Mouse (Mus musculus) hindbrain, embryonic 16.5 days (tissue): Measurements from ENCODE around the gene Mas1. TPM values are rescaled to one million over a fixed set of nuclear protein-coding genes. Genes with fewer than 3 reads are reported as not detected.

Experiments used
- ATAC-seq: fragments of 200-750 bp; cut with Nextera tagmentation; 2 replicates; pipeline ENCODE4 v1.8.0; 2017; ENCODE audit warnings: moderate TSS enrichment, moderate library complexity
- H3K27ac ChIP-seq: fragments of 300-500 bp; sonication (generic); 2 replicates; pipeline ENCODE4 v1.5.1; 2014; ENCODE audit warnings: low read depth, mild to moderate bottlenecking, control low read depth, low read length, moderate library complexity
- H3K27me3 ChIP-seq: fragments of 300-500 bp; sonication (generic); replicated peaks from 2 replicates; pipeline ENCODE4 v1.6.1; 2014; ENCODE audit warnings: low read length; ENCODE audit not compliant: control insufficient read depth, insufficient read depth
- H3K36me3 ChIP-seq: fragments of 300-500 bp; sonication (generic); 2 replicates; pipeline ENCODE4 v1.6.1; 2014; ENCODE audit warnings: mild to moderate bottlenecking, low read length, moderate library complexity, mixed read lengths; ENCODE audit not compliant: control insufficient read depth, insufficient read depth
- H3K4me1 ChIP-seq: fragments of 300-500 bp; sonication (generic); 2 replicates; pipeline ENCODE4 v1.6.1; 2014; ENCODE audit warnings: low read depth, low read length; ENCODE audit not compliant: control insufficient read depth, insufficient read depth
- H3K4me2 ChIP-seq: fragments of 300-500 bp; sonication (generic); 2 replicates; pipeline ENCODE4 v1.6.1; 2014; ENCODE audit warnings: mild to moderate bottlenecking, low read length, control low read depth, moderate library complexity
- H3K4me3 ChIP-seq: fragments of 300-500 bp; sonication (generic); 2 replicates; pipeline ENCODE4 v1.5.1; 2014; ENCODE audit warnings: mild to moderate bottlenecking, low read length, control low read depth, moderate library complexity
- H3K9ac ChIP-seq: fragments of 300-500 bp; sonication (generic); 2 replicates; pipeline ENCODE4 v1.6.1; 2014; ENCODE audit warnings: low read depth, mild to moderate bottlenecking, control low read depth, low read length, moderate library complexity
- H3K9me3 ChIP-seq: fragments of 300-500 bp; sonication (generic); 2 replicates; pipeline ENCODE4 v1.6.1; 2014; ENCODE audit warnings: mild to moderate bottlenecking, low read length, moderate library complexity; ENCODE audit not compliant: control insufficient read depth
- WGBS: fragments of 180-500 bp; shearing (Covaris S2); extraction: QIAGEN DNeasy Blood & Tissue Kit; methylation state at CpG from one replicate; pipeline ENCODE4 v1.1.7; 2014; 5-methylcytosine and 5-hydroxymethylcytosine counted together
- polyA plus RNA-seq: library from polyadenylated mRNA; unstranded; fragments of >200 nt; fragmentation: Nextera tagmentation; extraction: Ambion mirVana; gene quantifications from 2 replicates; pipeline ENCODE4 v1.2.1, GENCODE M21; 2015

Gene Mas1
- polyA plus RNA-seq, 1 experiment from 2014 or later: 0.18 TPM

GRCm38 (mm10) chr17:12881216-12881615 lies 13.3 kb upstream of the Mas1 start:
- ATAC-seq: no peak
- no peak overlapping the region for H3K27ac ChIP-seq
- WGBS: 74% methylated on average over 1 of the region's 1 CpGs
- H3K27me3 ChIP-seq: no peaks in the 10 kb centered on the region
- H3K4me3 ChIP-seq: no peak overlapping the region
- H3K9ac ChIP-seq: no peak overlapping the region
- peaks cover 4% of the 10 kb centered on the region for H3K4me1 ChIP-seq
- no peaks in the 10 kb centered on the region for H3K9me3 ChIP-seq
- no peaks in the 10 kb centered on the region for H3K36me3 ChIP-seq
- no peak overlapping the region for H3K4me2 ChIP-seq

- WGBS: 2% methylated on average over 14 of the region's 14 CpGs
- peak; percentile 88 for ATAC-seq
- Histone ChIP-seq H3K4me1 (peaks cover 4% of the 10 kb centered on the region), H3K36me3 (no peaks in the 10 kb centered on the region), H3K9ac (peak overlapping the region; percentile 15; the same call in 1 of the 2 replicates), H3K27ac (no peak overlapping the region), H3K4me3 (no peak overlapping the region), H3K9me3 (no peaks in the 10 kb centered on the region), H3K4me2 (peak overlapping the region; percentile 42), H3K27me3 (no peaks in the 10 kb centered on the region)
These were observed 12.2 kb upstream of the Mas1 start for GRCm38 (mm10) chr17:12880178-12880577.

GRCm38 (mm10) chr17:12875734-12876133 lies 7.8 kb upstream of the Mas1 start, which contains the start of gene Mrgprh:
Gene Mrgprh (plus strand): TSS chr17:12876034.
- H3K9ac ChIP-seq: no peak within 1 kb of the TSS
- WGBS: 85% methylated on average over 5 of the region's 5 CpGs
- no peak within 1 kb of the TSS for H3K4me2 ChIP-seq
- H3K27me3 ChIP-seq: no peaks in the 10 kb centered on the region; the same call in 1 of the 2 replicates
- H3K9me3 ChIP-seq: no peaks in the 10 kb centered on the region
- no peaks in the 10 kb centered on the region for H3K36me3 ChIP-seq
- no peak for ATAC-seq
- no peak within 1 kb of the TSS for H3K4me3 ChIP-seq
- no peak within 1 kb of the TSS for H3K27ac ChIP-seq
- H3K4me1 ChIP-seq: peaks cover 4% of the 10 kb centered on the region

- Histone ChIP-seq H3K4me3 (no peak overlapping the region), H3K4me1 (no peaks in the 10 kb centered on the region), H3K36me3 (no peaks in the 10 kb centered on the region), H3K27ac (no peak overlapping the region), H3K9me3 (no peaks in the 10 kb centered on the region), H3K4me2 (no peak overlapping the region), H3K27me3 (no peaks in the 10 kb centered on the region; the same call in 1 of the 2 replicates), H3K9ac (no peak overlapping the region)
- ATAC-seq: peak; percentile 37; the same call in 1 of the 2 replicates
- 64% methylated on average over 16 of the region's 16 CpGs for WGBS
These were observed 4.5 kb upstream of the Mas1 start for GRCm38 (mm10) chr17:12872275-12873028.

GRCm38 (mm10) chr17:12868640-12869039 lies 697 bp upstream of the Mas1 start:
- no peak for ATAC-seq
- Histone ChIP-seq H3K9me3 (no peaks in the 10 kb centered on the region), H3K27ac (no peak overlapping the region), H3K27me3 (no peaks in the 10 kb centered on the region; the same call in 1 of the 2 replicates), H3K9ac (no peak overlapping the region), H3K4me1 (no peaks in the 10 kb centered on the region), H3K4me3 (no peak overlapping the region), H3K4me2 (no peak overlapping the region), H3K36me3 (no peaks in the 10 kb centered on the region)
- WGBS: 55% methylated on average over 4 of the region's 4 CpGs

GRCm38 (mm10) chr17:12866853-12867252 lies 1.1 kb downstream of the Mas1 start:
- no peak for ATAC-seq

GRCm38 (mm10) chr17:12865407-12865806 lies 2.5 kb downstream of the Mas1 start:
- Histone ChIP-seq H3K27me3 (no peaks in the 10 kb centered on the region), H3K9ac (no peak overlapping the region), H3K36me3 (no peaks in the 10 kb centered on the region), H3K4me1 (no peaks in the 10 kb centered on the region), H3K4me3 (no peak overlapping the region), H3K27ac (no peak overlapping the region), H3K4me2 (no peak overlapping the region), H3K9me3 (no peaks in the 10 kb centered on the region)
- ATAC-seq: no peak
- 77% methylated on average over 3 of the region's 3 CpGs for WGBS

More at GRCm38 (mm10) chr17:12866853-12867252, 1.1 kb downstream of the Mas1 start:
- Histone ChIP-seq H3K27ac (no peak overlapping the region), H3K4me1 (no peaks in the 10 kb centered on the region), H3K4me3 (no peak overlapping the region), H3K36me3 (no peaks in the 10 kb centered on the region), H3K9me3 (no peaks in the 10 kb centered on the region), H3K4me2 (no peak overlapping the region), H3K27me3 (no peaks in the 10 kb centered on the region; the same call in 1 of the 2 replicates), H3K9ac (no peak overlapping the region)
- 84% methylated on average over 10 of the region's 10 CpGs for WGBS

- H3K9ac ChIP-seq: no peak overlapping the region
- H3K4me2 ChIP-seq: no peak overlapping the region
- no peak overlapping the region for H3K4me3 ChIP-seq
- no peak for ATAC-seq
- no peak overlapping the region for H3K27ac ChIP-seq
- H3K27me3 ChIP-seq: no peaks in the 10 kb centered on the region
- H3K4me1 ChIP-seq: no peaks in the 10 kb centered on the region
- H3K36me3 ChIP-seq: no peaks in the 10 kb centered on the region
- no peaks in the 10 kb centered on the region for H3K9me3 ChIP-seq
These were observed 3.8 kb downstream of the Mas1 start for GRCm38 (mm10) chr17:12864111-12864510.

GRCm38 (mm10) chr17:12859006-12859520 lies 8.9 kb downstream of the Mas1 start:
- no peak overlapping the region for H3K4me2 ChIP-seq
- 83% methylated on average over 8 of the region's 8 CpGs for whole genome bisulfite sequencing
- H3K4me3 ChIP-seq: no peak overlapping the region
- ATAC-seq: no peak
- H3K27ac ChIP-seq: no peak overlapping the region
- no peaks in the 10 kb centered on the region for H3K4me1 ChIP-seq
- H3K9me3 ChIP-seq: no peaks in the 10 kb centered on the region
- H3K27me3 ChIP-seq: no peaks in the 10 kb centered on the region
- no peaks in the 10 kb centered on the region for H3K36me3 ChIP-seq
- no peak overlapping the region for H3K9ac ChIP-seq
